Mouse (Mus musculus) kidney, embryonic 16.5 days (tissue): ENCODE measurements around the gene Myf6. TPM values are rescaled to one million over a fixed set of nuclear protein-coding genes. Genes with fewer than 3 reads are reported as not detected.
A peak's percentile ranks its signal among the peaks of the same experiment; 100 is the strongest.

Source experiments
- ATAC-seq: fragments of 200-750 bp; cut with Nextera tagmentation; 2 replicates; pipeline ENCODE4 v1.8.0; 2017; ENCODE audit warnings: moderate TSS enrichment; ENCODE audit not compliant: low FRiP score, low TSS enrichment
- H3K27ac ChIP-seq: fragments of 300-500 bp; sonication (generic); 2 replicates; pipeline ENCODE4 v1.5.1; 2014; ENCODE audit warnings: low read length
- H3K27me3 ChIP-seq: fragments of 300-500 bp; sonication (generic); 2 replicates; pipeline ENCODE4 v1.6.1; 2014; ENCODE audit warnings: low read length, control low read depth, mixed read lengths; ENCODE audit not compliant: insufficient read depth
- H3K36me3 ChIP-seq: fragments of 300-500 bp; sonication (generic); 2 replicates; pipeline ENCODE4 v1.6.1; 2014; ENCODE audit warnings: low read length, control low read depth, mixed read lengths; ENCODE audit not compliant: insufficient read depth
- H3K4me1 ChIP-seq: fragments of 300-500 bp; sonication (generic); 2 replicates; pipeline ENCODE4 v1.6.1; 2014; ENCODE audit warnings: low read length, control low read depth, mixed read lengths; ENCODE audit not compliant: insufficient read depth
- H3K4me2 ChIP-seq: fragments of 300-500 bp; sonication (generic); replicated peaks from 2 replicates; pipeline ENCODE4 v1.6.1; 2014; ENCODE audit warnings: low read depth, low read length
- H3K4me3 ChIP-seq: fragments of 300-500 bp; sonication (generic); 2 replicates; pipeline ENCODE4 v1.5.1; 2014; ENCODE audit warnings: mild to moderate bottlenecking, low read length
- H3K9ac ChIP-seq: fragments of 300-500 bp; sonication (generic); replicated peaks from 2 replicates; pipeline ENCODE4 v1.6.1; 2014; ENCODE audit warnings: low read length
- H3K9me3 ChIP-seq: fragments of 300-500 bp; sonication (generic); 2 replicates; pipeline ENCODE4 v1.6.1; 2016; ENCODE audit warnings: low read length, control low read depth
- WGBS: fragments of 180-500 bp; shearing (Covaris S2); extraction: QIAGEN DNeasy Blood & Tissue Kit; methylation state at CpG from one replicate; pipeline ENCODE4 v1.1.7; 2014; 5-methylcytosine and 5-hydroxymethylcytosine counted together
- polyA plus RNA-seq: library from polyadenylated mRNA; unstranded; fragments of >200 nt; fragmentation: Nextera tagmentation; extraction: Ambion mirVana; gene quantifications from 2 replicates; pipeline ENCODE4 v1.2.1, GENCODE M21; 2015

Gene Myf6
- polyA plus RNA-seq = 0.23 and 0.37 TPM in 2 replicates

DNA sequence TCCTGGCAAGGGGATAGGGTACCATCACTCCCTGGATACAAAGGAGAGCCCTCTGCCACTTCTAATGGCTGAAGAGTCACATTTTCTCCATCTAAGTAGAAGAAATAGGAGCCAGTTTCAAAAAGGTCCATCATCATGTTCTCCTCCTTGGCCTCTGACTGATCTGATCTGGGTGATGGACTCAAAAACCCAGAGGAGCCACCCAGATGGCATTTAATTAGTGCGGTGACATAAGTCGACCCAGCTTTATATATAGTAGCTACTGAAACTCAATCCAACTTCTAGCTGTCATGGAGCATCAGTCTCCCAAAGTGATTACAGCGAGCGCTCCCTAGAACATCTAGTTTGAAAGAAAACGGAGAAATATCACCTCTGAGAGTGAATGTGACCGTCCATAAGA lies at the start of gene Myf6:
Myf6 (minus strand) TSS at position 170 of the 400 bp plus-strand sequence.
- H3K4me1 ChIP-seq = peaks cover 8% of the 10 kb centered on the region; the same call in 1 of the 2 replicates
- no peak within 1 kb of the TSS for H3K27ac ChIP-seq
- peaks cover 23% of the 10 kb centered on the region for H3K27me3 ChIP-seq
- H3K4me3 ChIP-seq = peak within 1 kb of the TSS; percentile 20; the same call in 1 of the 2 replicates
- no peaks in the 10 kb centered on the region for H3K36me3 ChIP-seq
- no peak for ATAC-seq
- WGBS = 52% methylated on average over 6 of the region's 6 CpGs
- H3K9ac ChIP-seq = no peak within 1 kb of the TSS
- peak within 1 kb of the TSS; percentile 49 for H3K4me2 ChIP-seq
- H3K9me3 ChIP-seq = no peaks in the 10 kb centered on the region

GRCm38 (mm10) chr10:107543026-107543425 lies 48.5 kb upstream of the Myf6 start:
- Histone ChIP-seq H3K27ac (no peak overlapping the region), H3K4me1 (peaks cover 3% of the 10 kb centered on the region; the same call in 1 of the 2 replicates), H3K9me3 (no peaks in the 10 kb centered on the region), H3K36me3 (no peaks in the 10 kb centered on the region), H3K9ac (no peak overlapping the region), H3K4me2 (no peak overlapping the region), H3K4me3 (no peak overlapping the region), H3K27me3 (no peaks in the 10 kb centered on the region)
- WGBS = 9% methylated on average over 1 of the region's 1 CpGs
- no peak for ATAC-seq

DNA sequence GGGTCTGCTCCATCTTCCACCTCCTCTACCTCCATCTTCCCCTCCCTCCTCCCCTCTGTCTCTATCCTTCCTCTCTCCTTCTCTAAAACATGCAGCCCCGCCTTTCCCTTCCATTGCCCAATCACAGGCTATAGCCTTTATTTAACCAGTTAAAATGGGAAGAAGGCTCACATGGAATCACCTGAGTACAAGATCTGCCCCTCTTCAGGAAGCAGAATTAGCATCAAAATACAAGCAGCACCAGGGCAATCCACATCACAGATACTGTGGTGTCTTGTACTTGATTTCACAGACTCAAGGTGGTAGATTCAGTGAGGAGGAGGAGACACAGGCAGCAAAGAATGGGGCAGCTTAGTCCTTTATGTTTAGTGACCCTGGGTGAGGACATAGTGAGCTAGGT lies 34.2 kb upstream of the Myf6 start:
- no peak overlapping the region for H3K27ac ChIP-seq
- no peak overlapping the region for H3K4me3 ChIP-seq
- no peak overlapping the region for H3K9ac ChIP-seq
- ATAC-seq = no peak
- H3K9me3 ChIP-seq = no peaks in the 10 kb centered on the region
- WGBS = 81% methylated on average over 1 of the region's 1 CpGs
- H3K4me2 ChIP-seq = no peak overlapping the region
- no peaks in the 10 kb centered on the region for H3K4me1 ChIP-seq
- H3K27me3 ChIP-seq = no peaks in the 10 kb centered on the region
- H3K36me3 ChIP-seq = no peaks in the 10 kb centered on the region

- Histone ChIP-seq H3K4me2 (no peak overlapping the region), H3K9me3 (no peaks in the 10 kb centered on the region), H3K27me3 (no peaks in the 10 kb centered on the region), H3K4me3 (no peak overlapping the region), H3K36me3 (no peaks in the 10 kb centered on the region), H3K9ac (no peak overlapping the region), H3K4me1 (no peaks in the 10 kb centered on the region), H3K27ac (no peak overlapping the region)
- WGBS = 63% methylated on average over 5 of the region's 5 CpGs
- ATAC-seq = no peak
Measured at GRCm38 (mm10) chr10:107519216-107519615, 24.7 kb upstream of the Myf6 start.

- Histone ChIP-seq H3K4me2 (no peak overlapping the region), H3K9ac (no peak overlapping the region), H3K27ac (no peak overlapping the region), H3K9me3 (no peaks in the 10 kb centered on the region), H3K4me3 (no peak overlapping the region), H3K27me3 (no peaks in the 10 kb centered on the region), H3K4me1 (no peaks in the 10 kb centered on the region), H3K36me3 (no peaks in the 10 kb centered on the region)
- 49% methylated on average over 7 of the region's 7 CpGs for WGBS
- ATAC-seq = peak; percentile 75
Measured at GRCm38 (mm10) chr10:107516641-107517040, 22.1 kb upstream of the Myf6 start.

DNA sequence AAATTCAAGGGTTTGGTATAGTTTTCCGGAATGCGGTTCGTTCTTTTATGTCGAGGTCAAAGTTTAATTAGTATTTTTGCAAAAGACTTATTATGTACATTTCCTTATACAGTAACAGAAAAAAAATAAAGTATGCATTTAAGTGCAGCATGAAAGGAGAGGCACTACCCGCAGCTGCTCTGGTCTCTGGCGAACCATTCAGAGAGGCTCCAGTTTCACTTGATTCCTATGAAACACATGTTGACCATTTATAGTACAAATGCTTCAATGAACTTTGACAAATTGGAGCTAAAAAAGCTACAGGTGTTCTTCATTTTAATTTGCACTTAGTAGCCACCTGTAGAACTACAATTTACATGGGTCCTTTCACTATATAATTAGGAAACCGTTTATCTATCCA lies 20.2 kb upstream of the Myf6 start:
- no peak for ATAC-seq
- Histone ChIP-seq H3K4me3 (no peak overlapping the region), H3K36me3 (no peaks in the 10 kb centered on the region), H3K9me3 (no peaks in the 10 kb centered on the region), H3K27me3 (no peaks in the 10 kb centered on the region), H3K4me1 (no peaks in the 10 kb centered on the region), H3K9ac (no peak overlapping the region), H3K4me2 (no peak overlapping the region), H3K27ac (no peak overlapping the region)
- WGBS = 68% methylated on average over 7 of the region's 7 CpGs

DNA sequence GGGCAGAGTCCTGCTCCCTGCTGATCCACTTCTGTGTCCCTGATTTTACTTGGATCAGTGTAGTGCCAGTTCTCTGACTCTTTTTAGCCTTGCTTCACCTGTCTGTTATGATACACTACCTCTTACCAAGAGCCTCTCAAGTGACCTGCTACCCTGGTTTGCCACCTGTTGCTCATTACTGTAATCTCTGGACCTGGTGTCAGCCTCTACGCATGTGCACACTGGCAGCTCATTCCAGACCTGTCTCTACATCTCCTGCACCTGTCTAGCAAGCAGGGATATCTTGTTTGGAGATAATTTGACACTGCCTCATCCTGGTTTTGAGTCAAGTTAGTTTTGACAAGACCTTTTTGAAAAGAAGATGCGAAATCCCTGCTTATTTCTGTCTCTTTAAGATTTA lies 11.9 kb upstream of the Myf6 start:
- no peaks in the 10 kb centered on the region for H3K9me3 ChIP-seq
- 77% methylated on average over 2 of the region's 2 CpGs for WGBS
- H3K27ac ChIP-seq = no peak overlapping the region
- no peaks in the 10 kb centered on the region for H3K36me3 ChIP-seq
- H3K4me2 ChIP-seq = no peak overlapping the region
- ATAC-seq = no peak
- H3K27me3 ChIP-seq = no peaks in the 10 kb centered on the region
- H3K4me1 ChIP-seq = no peaks in the 10 kb centered on the region
- no peak overlapping the region for H3K4me3 ChIP-seq
- H3K9ac ChIP-seq = no peak overlapping the region

DNA sequence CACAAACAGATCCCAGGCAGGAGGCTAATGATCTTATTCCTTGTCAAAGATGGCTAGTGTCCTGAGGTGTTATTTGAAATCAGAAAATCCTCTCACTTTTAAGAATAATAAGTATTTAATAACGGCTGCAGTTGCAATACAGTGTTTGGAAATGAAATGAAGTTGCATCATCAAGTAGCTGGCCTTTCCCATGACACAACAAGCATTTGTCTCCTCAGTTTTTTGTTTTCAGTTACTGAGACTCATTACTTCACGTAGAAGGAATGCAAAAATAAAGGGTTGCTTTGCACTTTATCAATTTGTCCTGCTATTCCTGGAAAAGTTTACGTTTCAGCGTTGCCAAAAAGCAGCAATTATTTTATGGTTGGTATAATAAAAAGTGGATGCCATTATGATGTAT lies 8.9 kb upstream of the Myf6 start:
- Histone ChIP-seq H3K27ac (no peak overlapping the region), H3K4me2 (no peak overlapping the region), H3K9me3 (no peaks in the 10 kb centered on the region), H3K36me3 (no peaks in the 10 kb centered on the region), H3K4me1 (no peaks in the 10 kb centered on the region), H3K27me3 (no peaks in the 10 kb centered on the region), H3K9ac (no peak overlapping the region), H3K4me3 (no peak overlapping the region)
- 64% methylated on average over 4 of the region's 4 CpGs for WGBS
- ATAC-seq = no peak

DNA sequence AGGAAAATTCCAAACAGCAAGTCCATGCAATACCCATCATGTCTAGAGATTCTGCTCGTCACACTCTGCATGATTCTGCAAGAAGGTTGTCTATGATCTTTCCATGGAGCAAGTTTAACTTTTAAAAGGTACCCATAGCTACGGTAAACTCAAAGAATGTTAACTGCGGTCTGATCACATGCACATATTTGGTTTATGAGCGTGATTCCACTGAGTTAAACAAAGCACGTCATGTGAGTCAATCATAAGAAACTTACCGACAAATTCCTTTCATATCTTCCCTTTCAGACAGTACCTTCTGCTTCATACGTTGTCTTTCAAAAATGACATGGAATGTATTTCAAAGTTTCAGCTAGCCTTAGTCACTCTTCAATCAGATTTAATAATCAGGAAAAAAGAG lies 7.7 kb upstream of the Myf6 start:
- Histone ChIP-seq H3K4me3 (no peak overlapping the region), H3K9me3 (no peaks in the 10 kb centered on the region), H3K36me3 (no peaks in the 10 kb centered on the region), H3K27ac (no peak overlapping the region), H3K27me3 (no peaks in the 10 kb centered on the region), H3K4me1 (no peaks in the 10 kb centered on the region), H3K9ac (no peak overlapping the region), H3K4me2 (no peak overlapping the region)
- WGBS = 91% methylated on average over 7 of the region's 7 CpGs
- no peak for ATAC-seq

GRCm38 (mm10) chr10:107499656-107500055 lies 5.1 kb upstream of the Myf6 start:
- H3K27ac ChIP-seq = no peak overlapping the region
- ATAC-seq = no peak
- no peak overlapping the region for H3K4me2 ChIP-seq
- 84% methylated on average over 7 of the region's 7 CpGs for WGBS
- no peak overlapping the region for H3K9ac ChIP-seq
- no peaks in the 10 kb centered on the region for H3K36me3 ChIP-seq
- H3K4me1 ChIP-seq = no peaks in the 10 kb centered on the region
- H3K4me3 ChIP-seq = no peak overlapping the region
- no peaks in the 10 kb centered on the region for H3K9me3 ChIP-seq
- H3K27me3 ChIP-seq = peaks cover 5% of the 10 kb centered on the region
